Mouse (Mus musculus): ENCODE results near the gene Gm10309. TPM values are rescaled to one million over a fixed set of nuclear protein-coding genes. Genes with fewer than 3 reads are reported as not detected.

Gm10309 gene
- total and polyA plus RNA-seq, 3 experiments, result 0.17 to 0.53 TPM; not detected in 1

DNA sequence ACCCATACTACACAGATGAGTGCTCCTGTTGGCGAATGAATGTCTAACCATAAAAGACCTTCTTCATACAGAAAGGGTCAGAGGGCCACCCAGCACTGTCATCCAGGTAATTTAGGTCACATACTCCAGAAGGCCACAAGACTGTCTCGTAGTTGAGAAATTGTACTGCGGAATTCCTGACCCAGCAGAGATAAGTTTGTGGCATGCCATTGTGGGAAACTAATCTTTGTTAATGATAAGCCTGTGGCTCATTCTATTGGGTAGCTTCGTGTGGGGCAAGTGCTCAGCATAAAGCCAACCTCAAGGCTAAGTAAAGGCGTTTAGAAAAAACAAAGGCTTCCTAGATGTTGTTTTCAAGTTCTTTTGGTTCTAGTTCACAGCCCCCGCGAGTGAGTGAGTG is 12.7 kb downstream of the Gm10309 start:
- no peak for DNase-seq (ENCODE audit: extremely low read depth)

GRCm38 (mm10) chr17:86489827-86490226 is 15.2 kb downstream of the Gm10309 start:
- TF ChIP-seq E2F4 (IDR thresholded peaks at IDR 0.05; ENCODE audit: insufficient replicate concordance, low read depth, low read length), result no peak
- TF ChIP-seq UBTF (IDR thresholded peaks at IDR 0.05; ENCODE audit: low read depth, low read length), result no peak
- TF ChIP-seq POLR2AphosphoS2 (IDR thresholded peaks at IDR 0.05; ENCODE audit: low read depth, low read length), result no peak
- no peak for TF ChIP-seq POLR2A (IDR thresholded peaks at IDR 0.05; ENCODE audit: low read depth, low read length)
- TF ChIP-seq MXI1 (IDR thresholded peaks at IDR 0.05; ENCODE audit: low read depth, low read length), result no peak
- no peak for TF ChIP-seq USF1 (IDR thresholded peaks at IDR 0.05; ENCODE audit: low read depth, low read length)
- no peak for TF ChIP-seq RAD21 (IDR thresholded peaks at IDR 0.05; ENCODE audit: low read depth, low read length)
- in situ Hi-C loops (cut with MboI; ENCODE audit: low pct_ligation_motif_present, low pct_unique_long_range_greater_than_20kb, low sequenced_read_pairs), result loop anchor here (25.0 kb wide), 1 partner anchor 547 kb away; the partner anchor contains the start of genes Cript and Pigf
- Histone ChIP-seq H3K9me3 (replicated peaks; ENCODE audit: low read length) (no peaks in the 10 kb centered on the region), H3K27ac (ENCODE audit: insufficient read depth, low read depth) (no peak overlapping the region), H3K79me2 (replicated peaks; ENCODE audit: control insufficient read depth, extremely low read depth, insufficient read depth, poor library complexity, severe bottlenecking) (no peaks in the 10 kb centered on the region), H3K4me1 (ENCODE audit: control insufficient read depth in 1 of 2, insufficient read depth in 2 of 2) (peaks cover 0 to 26% of the 10 kb centered on the region in 2 experiments; a peak in 2 of 4 replicates), H3K36me3 (replicated peaks in 1 of 2; ENCODE audit: control insufficient read depth in 1 of 2, insufficient read depth in 1 of 2, low read length in 1 of 2) (peaks cover 19 to 67% of the 10 kb centered on the region in 2 experiments), H3K27me3 (replicated peaks) (no peaks in the 10 kb centered on the region), H3K4me3 (replicated peaks in 1 of 3; ENCODE audit: low read depth in 2 of 3, low read length in 2 of 3, poor library complexity in 1 of 3) (no peak overlapping the region), H3K4me2 (ENCODE audit: insufficient read depth, low read depth, poor library complexity, severe bottlenecking) (no peak overlapping the region), H3K9ac (ENCODE audit: insufficient read depth, low read depth) (no peak overlapping the region)
- DNase-seq (ENCODE audit: extremely low read depth), result no peak
- dilution Hi-C loops (cut with MboI; ENCODE audit: extremely low pct_ligation_motif_present, extremely low pct_unique_long_range_greater_than_20kb, low sequenced_read_pairs), result no loop called here

More for the DNA sequence above, 12.7 kb downstream of the Gm10309 start:
- H3K27ac ChIP-seq (ENCODE audit: insufficient read depth, low read depth), result no peak overlapping the region
- dilution Hi-C loops (cut with MboI; ENCODE audit: extremely low pct_ligation_motif_present, extremely low pct_unique_long_range_greater_than_20kb, low sequenced_read_pairs) (no loop called here), in situ Hi-C loops (cut with MboI; ENCODE audit: low pct_ligation_motif_present, low pct_unique_long_range_greater_than_20kb, low sequenced_read_pairs) (loop anchor here (25.0 kb wide), 1 partner anchor 545 kb away; the partner anchor contains the start of genes Cript and Pigf)
- no peak overlapping the region for H3K4me2 ChIP-seq (ENCODE audit: insufficient read depth, low read depth, poor library complexity, severe bottlenecking)
- H3K4me3 ChIP-seq (replicated peaks in 1 of 3; ENCODE audit: low read depth in 2 of 3, low read length in 2 of 3, poor library complexity in 1 of 3), result no peak overlapping the region
- H3K27me3 ChIP-seq (replicated peaks), result no peaks in the 10 kb centered on the region
- no peak for TF ChIP-seq CTCF (conservative IDR thresholded peaks at IDR 0.05 in 1 of 2, IDR thresholded peaks at IDR 0.05 in 1 of 2; ENCODE audit: low read depth in 2 of 2, low read length in 2 of 2)
- TF ChIP-seq MXI1 (IDR thresholded peaks at IDR 0.05; ENCODE audit: low read depth, low read length), result no peak
- TF ChIP-seq MEF2A (IDR thresholded peaks at IDR 0.05; ENCODE audit: borderline replicate concordance, low read depth, low read length), result no peak
- TF ChIP-seq RAD21 (IDR thresholded peaks at IDR 0.05; ENCODE audit: low read depth, low read length), result no peak
- no peak for TF ChIP-seq ETS1 (conservative IDR thresholded peaks at IDR 0.05; ENCODE audit: low read depth, low read length)
- TF ChIP-seq GABPA (IDR thresholded peaks at IDR 0.05; ENCODE audit: insufficient replicate concordance, low read depth, low read length), result no peak
- TF ChIP-seq POLR2A (IDR thresholded peaks at IDR 0.05; ENCODE audit: low read depth, low read length), result no peak
- no peaks in the 10 kb centered on the region for H3K9me3 ChIP-seq (replicated peaks; ENCODE audit: low read length)
- no peaks in the 10 kb centered on the region for H3K79me2 ChIP-seq (replicated peaks; ENCODE audit: control insufficient read depth, extremely low read depth, insufficient read depth, poor library complexity, severe bottlenecking)
- no peak overlapping the region for H3K9ac ChIP-seq (ENCODE audit: insufficient read depth, low read depth)
- peaks cover 28 to 68% of the 10 kb centered on the region in 2 experiments for H3K36me3 ChIP-seq (replicated peaks in 1 of 2; ENCODE audit: control insufficient read depth in 1 of 2, insufficient read depth in 1 of 2, low read length in 1 of 2)
- H3K4me1 ChIP-seq (ENCODE audit: control insufficient read depth in 1 of 2, insufficient read depth in 2 of 2), result peaks cover 0 to 35% of the 10 kb centered on the region in 2 experiments; a peak in 2 of 4 replicates

DNA sequence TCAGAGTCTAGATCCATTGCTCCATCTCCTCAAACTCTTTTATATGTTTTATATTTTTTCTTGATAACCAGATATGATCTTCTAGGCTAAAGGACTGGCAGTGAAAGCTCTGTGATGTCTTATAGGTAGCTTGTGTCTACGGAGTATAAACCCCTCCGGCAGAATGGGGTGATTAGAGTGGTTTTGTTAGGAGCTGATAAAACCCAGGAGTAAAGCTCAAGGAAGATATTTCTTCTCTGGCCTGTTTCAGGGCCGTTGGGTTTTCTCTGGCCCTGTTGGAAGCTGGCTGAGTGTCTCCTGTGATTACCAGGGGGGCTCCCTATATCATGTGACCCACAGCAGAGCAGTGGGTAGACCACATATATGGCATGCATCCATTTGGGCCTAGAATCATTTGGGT is 17.6 kb downstream of the Gm10309 start:
- TF ChIP-seq UBTF (IDR thresholded peaks at IDR 0.05; ENCODE audit: low read depth, low read length), result no peak
- no peak for TF ChIP-seq ZNF384 (IDR thresholded peaks at IDR 0.05; ENCODE audit: low read depth, low read length)
- no peak for TF ChIP-seq CHD2 (IDR thresholded peaks at IDR 0.05; ENCODE audit: low read length)
- H3K9me3 ChIP-seq (replicated peaks; ENCODE audit: low read length), result no peaks in the 10 kb centered on the region
- H3K27ac ChIP-seq (ENCODE audit: insufficient read depth, low read depth), result no peak overlapping the region
- H3K79me2 ChIP-seq (replicated peaks; ENCODE audit: control insufficient read depth, extremely low read depth, insufficient read depth, poor library complexity, severe bottlenecking), result no peaks in the 10 kb centered on the region
- no peak overlapping the region for H3K4me2 ChIP-seq (ENCODE audit: insufficient read depth, low read depth, poor library complexity, severe bottlenecking)
- dilution Hi-C loops (cut with MboI; ENCODE audit: extremely low pct_ligation_motif_present, extremely low pct_unique_long_range_greater_than_20kb, low sequenced_read_pairs), result no loop called here
- peaks cover 0 to 30% of the 10 kb centered on the region in 2 experiments; a peak in 2 of 4 replicates for H3K4me1 ChIP-seq (ENCODE audit: control insufficient read depth in 1 of 2, insufficient read depth in 2 of 2)
- H3K9ac ChIP-seq (ENCODE audit: insufficient read depth, low read depth), result no peak overlapping the region
- in situ Hi-C loops (cut with MboI; ENCODE audit: low pct_ligation_motif_present, low pct_unique_long_range_greater_than_20kb, low sequenced_read_pairs), result loop anchor here (25.0 kb wide), 1 partner anchor 550 kb away; the partner anchor contains the start of genes Cript and Pigf
- no peak overlapping the region for H3K4me3 ChIP-seq (replicated peaks in 1 of 3; ENCODE audit: low read depth in 2 of 3, low read length in 2 of 3, poor library complexity in 1 of 3)
- H3K36me3 ChIP-seq (replicated peaks in 1 of 2; ENCODE audit: control insufficient read depth in 1 of 2, insufficient read depth in 1 of 2, low read length in 1 of 2), result peaks cover 17 to 68% of the 10 kb centered on the region in 2 experiments
- no peaks in the 10 kb centered on the region for H3K27me3 ChIP-seq (replicated peaks)
- DNase-seq (ENCODE audit: extremely low read depth), result no peak
